Mouse (Mus musculus) ES-Bruce4 (cell line): ENCODE measurements around the gene Vps11.

Experiments used
- CTCF ChIP-seq: IDR thresholded peaks from one replicate; pipeline ENCODE4 v1.8.1; 2011; ENCODE audit warnings: low read depth, low read length
- EP300 ChIP-seq: IDR thresholded peaks from 2 replicates; pipeline ENCODE4 v1.6.1; 2011; ENCODE audit warnings: low read depth, low read length; ENCODE audit not compliant: insufficient read depth
- POLR2A ChIP-seq: IDR thresholded peaks from one replicate; pipeline ENCODE4 v1.8.1; 2011; ENCODE audit warnings: low read length; ENCODE audit not compliant: insufficient read depth

GRCm38 (mm10) chr9:44348546-44348945 is 12.9 kb downstream of the Vps11 start:
- TF ChIP-seq POLR2A (no peak), CTCF (no peak), EP300 (no peak)
